Comparison of ENCODE assay signal across 21 mouse cellular contexts in genomic region chr10:26560456-26560855, GRCm38 (mm10).
A peak's percentile ranks its signal among the peaks of the same experiment; 100 is the strongest.
DNase-seq lines count a peak whose midpoint lies in the region; ATAC-seq and TF ChIP-seq lines count a peak whose summit lies in the region.
"Had no signal": no experiment of that assay in that cellular context is flagged by ENCODE, and none has a peak within 500 bp of the region (broad histone marks: within the 10 kb centered on the region; RNA-seq: fewer than 3 reads in every experiment).

No protein-coding gene starts in this region.

- no peak for TF ChIP-seq POLR2A in myocyte (IDR thresholded peaks at IDR 0.05; ENCODE audit: insufficient read length, low read depth)

- TF ChIP-seq CTCF in forebrain, postnatal 0 days (IDR thresholded peaks at IDR 0.05; ENCODE audit: low read depth), result no peak
- no peak for TF ChIP-seq CTCF in lung, embryonic 14.5 days (IDR thresholded peaks at IDR 0.05; ENCODE audit: low read depth)

- no peaks in the 10 kb centered on the region for H3K9me3 ChIP-seq in forebrain, embryonic 14.5 days (replicated peaks; ENCODE audit: control insufficient read depth, low read length)
- H3K9me3 ChIP-seq in forebrain, postnatal 0 days (ENCODE audit: low read length), result no peaks in the 10 kb centered on the region
- H3K9me3 ChIP-seq in lung, embryonic 14.5 days (ENCODE audit: low read depth, low read length), result no peaks in the 10 kb centered on the region
- H3K9me3 ChIP-seq: forebrain, embryonic 12.5 days; heart, embryonic 10.5 days; megakaryocyte, embryonic 14.5 days; midbrain, embryonic 15.5 days; neural tube, embryonic 15.5 days had no signal

- H3K4me1 ChIP-seq in forebrain, embryonic 14.5 days (ENCODE audit: control insufficient read depth, insufficient read depth, low read length), result peaks cover 6% of the 10 kb centered on the region; the same call in 1 of the 2 replicates
- no peaks in the 10 kb centered on the region for H3K4me1 ChIP-seq in forebrain, postnatal 0 days (ENCODE audit: insufficient read depth)
- H3K4me1 ChIP-seq in lung, embryonic 14.5 days (ENCODE audit: insufficient read depth), result no peaks in the 10 kb centered on the region
- H3K4me1 ChIP-seq: forebrain, embryonic 12.5 days had no signal

- H3K4me3 ChIP-seq in forebrain, embryonic 14.5 days (ENCODE audit: low read depth, low read length), result no peak overlapping the region
- H3K4me3 ChIP-seq in forebrain, postnatal 0 days (ENCODE audit: low read depth, low read length), result no peak overlapping the region
- no peak overlapping the region for H3K4me3 ChIP-seq in lung, embryonic 14.5 days (ENCODE audit: low read depth, low read length)
- H3K4me3 ChIP-seq in myocyte, result no peak overlapping the region
- H3K4me3 ChIP-seq: forebrain, embryonic 12.5 days; heart, embryonic 10.5 days; megakaryocyte, embryonic 14.5 days; midbrain, embryonic 15.5 days; neural tube, embryonic 15.5 days had no signal

- DNase-seq in forebrain, embryonic 14.5 days (ENCODE audit: low spot score), result peak; percentile 36
- DNase-seq in forebrain, postnatal 0 days, result no peak
- peak; percentile 33 for DNase-seq in lung, embryonic 14.5 days
- DNase-seq in lung, adult 18-20 months, result no peak
- DNase-seq in Muller cell, postnatal 12 days (ENCODE audit: inconsistent ontology term), result peak; percentile 29
- DNase-seq in urinary bladder, postnatal 14 days (ENCODE audit: low spot score), result no peak
- DNase-seq: adrenal gland, postnatal 25 days; B cell, adult 2 months; kidney, adult 18-20 months; lung, postnatal 14 days; thymus, adult 18-20 months; thymus, postnatal 4 days had no signal

- no peak overlapping the region for H3ac ChIP-seq in myocyte (ENCODE audit: control insufficient read depth, insufficient read length)

- WGBS in forebrain, embryonic 14.5 days, result 65% methylated on average over 4 of the region's 4 CpGs
- WGBS in forebrain, postnatal 0 days, result 48% methylated on average over 4 of the region's 4 CpGs
- 59% methylated on average over 4 of the region's 4 CpGs for WGBS in lung, embryonic 14.5 days

- H3K36me3 ChIP-seq in forebrain, embryonic 14.5 days (ENCODE audit: control insufficient read depth, insufficient read depth, low read length), result no peaks in the 10 kb centered on the region
- H3K36me3 ChIP-seq in forebrain, postnatal 0 days (ENCODE audit: insufficient read depth), result no peaks in the 10 kb centered on the region
- H3K36me3 ChIP-seq in lung, embryonic 14.5 days (ENCODE audit: insufficient read depth), result no peaks in the 10 kb centered on the region
- no peaks in the 10 kb centered on the region for H3K36me3 ChIP-seq in myocyte (ENCODE audit: control insufficient read depth, insufficient read depth)
- H3K36me3 ChIP-seq: forebrain, embryonic 12.5 days; G1E; heart, embryonic 10.5 days; midbrain, embryonic 15.5 days; neural tube, embryonic 15.5 days had no signal

- H3K9ac ChIP-seq in forebrain, embryonic 14.5 days (ENCODE audit: low read length), result no peak overlapping the region
- H3K9ac ChIP-seq in forebrain, postnatal 0 days, result no peak overlapping the region
- H3K9ac ChIP-seq in lung, embryonic 14.5 days, result no peak overlapping the region
- H3K9ac ChIP-seq: forebrain, embryonic 12.5 days; midbrain, embryonic 15.5 days; neural tube, embryonic 15.5 days had no signal

- peak; percentile 29; the same call in 1 of the 2 replicates for ATAC-seq in forebrain, embryonic 14.5 days
- ATAC-seq in forebrain, postnatal 0 days, result no peak
- ATAC-seq in lung, embryonic 14.5 days (ENCODE audit: insufficient read depth), result no peak
- ATAC-seq: activated CD4-positive, CD25-positive, alpha-beta regulatory T cell, adult 4 months; midbrain, embryonic 15.5 days had no signal

- no peaks in the 10 kb centered on the region for H3K79me2 ChIP-seq in myocyte (ENCODE audit: control insufficient read depth, insufficient read depth)

- H3K4me2 ChIP-seq in forebrain, embryonic 14.5 days (ENCODE audit: low read length), result no peak overlapping the region
- H3K4me2 ChIP-seq in forebrain, postnatal 0 days (ENCODE audit: low read depth), result no peak overlapping the region
- H3K4me2 ChIP-seq in lung, embryonic 14.5 days, result no peak overlapping the region
- H3K4me2 ChIP-seq in myocyte (ENCODE audit: low read depth), result peak overlapping the region; percentile 51
- H3K4me2 ChIP-seq: forebrain, embryonic 12.5 days; midbrain, embryonic 15.5 days; neural tube, embryonic 15.5 days had no signal

- no peak overlapping the region for H3K27ac ChIP-seq in forebrain, embryonic 14.5 days (ENCODE audit: low read depth, low read length)
- H3K27ac ChIP-seq in forebrain, postnatal 0 days (ENCODE audit: low read depth, low read length), result no peak overlapping the region
- no peak overlapping the region for H3K27ac ChIP-seq in lung, embryonic 14.5 days (ENCODE audit: low read depth)
- H3K27ac ChIP-seq: forebrain, embryonic 12.5 days; heart, embryonic 10.5 days; midbrain, embryonic 15.5 days; neural tube, embryonic 15.5 days had no signal

- no peaks in the 10 kb centered on the region for H3K27me3 ChIP-seq in forebrain, embryonic 14.5 days (replicated peaks; ENCODE audit: control insufficient read depth, insufficient read depth, low read length)
- H3K27me3 ChIP-seq in forebrain, postnatal 0 days (ENCODE audit: insufficient read depth, low read length), result no peaks in the 10 kb centered on the region
- no peaks in the 10 kb centered on the region for H3K27me3 ChIP-seq in lung, embryonic 14.5 days (ENCODE audit: insufficient read depth, low read length)
- no peaks in the 10 kb centered on the region for H3K27me3 ChIP-seq in myocyte (ENCODE audit: control insufficient read depth, insufficient read depth, insufficient read length)
- H3K27me3 ChIP-seq: CH12.LX; forebrain, embryonic 12.5 days; megakaryocyte, embryonic 14.5 days; midbrain, embryonic 15.5 days; neural tube, embryonic 15.5 days had no signal

TF ChIP-seq in myocyte, 11 proteins besides CTCF, POLR2A, EP300 and RAD21:
- TF ChIP-seq TCF3 (IDR thresholded peaks at IDR 0.05; ENCODE audit: insufficient read length, low read depth), result no peak
- TF ChIP-seq SRF (IDR thresholded peaks at IDR 0.05; ENCODE audit: control insufficient read depth, insufficient read length, low read depth), result no peak
- TF ChIP-seq POLR2AphosphoS2 (IDR thresholded peaks at IDR 0.05; ENCODE audit: insufficient read length, low read depth), result no peak
- TF ChIP-seq E2F4 (IDR thresholded peaks at IDR 0.05; ENCODE audit: insufficient read depth), result no peak
- no peak for TF ChIP-seq MYOG (IDR thresholded peaks at IDR 0.05; ENCODE audit: control insufficient read depth in 1 of 3, insufficient read depth in 1 of 3, insufficient read length in 2 of 3, low read depth in 2 of 3)
- TF ChIP-seq MAX (IDR thresholded peaks at IDR 0.05; ENCODE audit: low read depth), result no peak
- no peak for TF ChIP-seq USF1 (IDR thresholded peaks at IDR 0.05; ENCODE audit: low read depth)
- no peak for TF ChIP-seq REST (IDR thresholded peaks at IDR 0.05; ENCODE audit: insufficient read depth, insufficient read length)
- TF ChIP-seq TCF12 (IDR thresholded peaks at IDR 0.05; ENCODE audit: insufficient read depth, poor library complexity, severe bottlenecking), result no peak
- no peak for TF ChIP-seq MYOD1 (IDR thresholded peaks at IDR 0.05; ENCODE audit: control insufficient read depth in 1 of 3, insufficient read length in 2 of 3, low read depth in 2 of 3)
- no peak for TF ChIP-seq CEBPB (IDR thresholded peaks at IDR 0.05; ENCODE audit: insufficient read depth, poor library complexity, severe bottlenecking)

Comparison
In these comparisons a context has a peak if more than half of its experiments do, and no peak if none do; other contexts are left out.
1. DNase-seq: peak in forebrain, embryonic 14.5 days (single experiment), lung, embryonic 14.5 days (single experiment) and Muller cell, postnatal 12 days (single experiment); none in forebrain, postnatal 0 days (single experiment), lung, adult 18-20 months (0 of 2) and urinary bladder, postnatal 14 days (single experiment).